Comparison of ENCODE assay signal across 8 mouse cellular contexts in genomic region chr9:77806842-77807668, GRCm38 (mm10). TPM values are rescaled to one million over a fixed set of nuclear protein-coding genes. Genes with fewer than 3 reads are reported as not detected.
A peak's percentile ranks its signal among the peaks of the same experiment; 100 is the strongest.
DNase-seq lines count a peak whose midpoint lies in the region; ATAC-seq lines count a peak whose summit lies in the region.

No protein-coding gene starts in this region.

- peak; percentile 35 for ATAC-seq in heart, embryonic 14.5 days (ENCODE audit: insufficient number of reproducible peaks, insufficient read depth, low FRiP score, low read depth)
- ATAC-seq in liver, embryonic 13.5 days (ENCODE audit: low read depth), result no peak
- ATAC-seq in stomach, embryonic 16.5 days (ENCODE audit: insufficient read depth, low FRiP score), result peak; percentile 79

- DNase-seq in CD4-positive, CD25-positive, alpha-beta regulatory T cell, adult 2 months (ENCODE audit: low read depth, low spot score), result peak; percentile 91
- DNase-seq in fibroblast of lung, adult 2 months (ENCODE audit: low read depth), result peak; percentile 78
- DNase-seq in kidney, postnatal 14 days, result peak; percentile 91
- peak; percentile 57 for DNase-seq in liver, embryonic 13.5 days
- DNase-seq in neural tube, embryonic 10.5 days (ENCODE audit: extremely low spot score, low spot score), result peak; percentile 83

- H3K36me3 ChIP-seq in heart, embryonic 14.5 days (ENCODE audit: control insufficient read depth, insufficient read depth, low read length), result no peaks in the 10 kb centered on the region
- no peaks in the 10 kb centered on the region for H3K36me3 ChIP-seq in liver, embryonic 13.5 days
- H3K36me3 ChIP-seq in stomach, embryonic 16.5 days (ENCODE audit: control insufficient read depth, insufficient read depth, low read length), result no peaks in the 10 kb centered on the region

- H3K4me2 ChIP-seq in heart, embryonic 14.5 days (ENCODE audit: low read length), result peak overlapping the region; percentile 67
- H3K4me2 ChIP-seq in liver, embryonic 13.5 days, result peak overlapping the region; percentile 59
- peak overlapping the region; percentile 77 for H3K4me2 ChIP-seq in stomach, embryonic 16.5 days (ENCODE audit: low read depth, low read length)

- no peaks in the 10 kb centered on the region for H3K9me3 ChIP-seq in heart, embryonic 14.5 days (ENCODE audit: control insufficient read depth, low read length)
- no peaks in the 10 kb centered on the region for H3K9me3 ChIP-seq in liver, embryonic 13.5 days (replicated peaks)
- no peaks in the 10 kb centered on the region for H3K9me3 ChIP-seq in stomach, embryonic 16.5 days (replicated peaks; ENCODE audit: control insufficient read depth, low read length)

- peak overlapping the region; percentile 70 for H3K9ac ChIP-seq in heart, embryonic 14.5 days (ENCODE audit: low read length)
- H3K9ac ChIP-seq in liver, embryonic 13.5 days, result peak overlapping the region; percentile 52; the same call in 1 of the 2 replicates
- H3K9ac ChIP-seq in stomach, embryonic 16.5 days (ENCODE audit: low read length), result peak overlapping the region; percentile 66

- H3K27me3 ChIP-seq in heart, embryonic 14.5 days (ENCODE audit: control insufficient read depth, insufficient read depth, low read length), result no peaks in the 10 kb centered on the region
- no peaks in the 10 kb centered on the region for H3K27me3 ChIP-seq in liver, embryonic 13.5 days
- H3K27me3 ChIP-seq in stomach, embryonic 16.5 days (ENCODE audit: control insufficient read depth, insufficient read depth, low read length), result no peaks in the 10 kb centered on the region

- 0 out of 2 replicates have a peak overlapping the region, but pooled peaks have one; percentile 7 for H3K4me3 ChIP-seq in brown adipose tissue, adult 24 weeks (ENCODE audit: insufficient read depth, low read depth, low read length)
- peak overlapping the region in 1 of 2 experiments; percentile 33; a peak in 2 of 4 replicates for H3K4me3 ChIP-seq in heart, embryonic 14.5 days (ENCODE audit: control insufficient read depth in 1 of 2, insufficient read depth in 1 of 2, low read depth in 1 of 2, low read length in 2 of 2)
- H3K4me3 ChIP-seq in liver, embryonic 13.5 days (replicated peaks), result peak overlapping the region; percentile 41; the same call in 1 of the 2 replicates
- H3K4me3 ChIP-seq in stomach, embryonic 16.5 days (replicated peaks; ENCODE audit: low read length), result peak overlapping the region; percentile 44

- peak overlapping the region; percentile 43; the same call in 1 of the 2 replicates for H3K27ac ChIP-seq in brown adipose tissue, adult 24 weeks (replicated peaks; ENCODE audit: low read depth, low read length)
- peak overlapping the region; percentile 19 to 66; a peak in 3 of 4 replicates for H3K27ac ChIP-seq in heart, embryonic 14.5 days (replicated peaks in 1 of 2; ENCODE audit: control insufficient read depth in 1 of 2, insufficient read depth in 1 of 2, low read depth in 2 of 2, low read length in 2 of 2)
- no peak overlapping the region for H3K27ac ChIP-seq in liver, embryonic 13.5 days
- no peak overlapping the region for H3K27ac ChIP-seq in stomach, embryonic 16.5 days (ENCODE audit: low read length)

- no peaks in the 10 kb centered on the region for H3K4me1 ChIP-seq in brown adipose tissue, adult 24 weeks (ENCODE audit: control insufficient read depth, insufficient read depth, insufficient read length, low read length)
- peaks cover 3 to 11% of the 10 kb centered on the region in 2 experiments; a peak in 3 of 4 replicates for H3K4me1 ChIP-seq in heart, embryonic 14.5 days (ENCODE audit: control insufficient read depth in 2 of 2, insufficient read depth in 2 of 2, low read length in 2 of 2)
- H3K4me1 ChIP-seq in liver, embryonic 13.5 days (replicated peaks), result 0 out of 2 replicates have a peak, but pooled peaks cover 4% of the 10 kb centered on the region
- peaks cover 6% of the 10 kb centered on the region for H3K4me1 ChIP-seq in stomach, embryonic 16.5 days (ENCODE audit: control insufficient read depth, insufficient read depth, low read length)

- 18% methylated on average over 12 of the region's 12 CpGs for WGBS in heart, embryonic 14.5 days
- WGBS in liver, embryonic 13.5 days (ENCODE audit: insufficient replicate concordance), result 21% methylated on average over 12 of the region's 12 CpGs
- 18% methylated on average over 12 of the region's 12 CpGs for WGBS in stomach, embryonic 16.5 days

RNA-seq across cellular contexts. Expression of gene Gclc, which starts 52.7 kb away (rescaled TPM):
- polyA plus RNA-seq in brown adipose tissue, adult 24 weeks (2012; ENCODE audit: insufficient read depth, insufficient read length, missing spikeins), result 11.1 and 11.6 TPM in 2 replicates
- 8.2 and 9.8 TPM in 2 replicates for polyA plus RNA-seq in heart, embryonic 14.5 days (2014; fragmentation: Nextera tagmentation; extraction: Ambion mirVana)
- polyA plus RNA-seq in liver, embryonic 13.5 days (2015; fragmentation: Nextera tagmentation; extraction: Ambion mirVana), result 23.5 and 25.1 TPM in 2 replicates
- 9.8 and 10.9 TPM in 2 replicates for polyA plus RNA-seq in stomach, embryonic 16.5 days (2015; fragmentation: Nextera tagmentation; extraction: Ambion mirVana)

Comparison
In these comparisons a context has a peak if more than half of its experiments do, and no peak if none do; other contexts are left out.
1. H3K27ac ChIP-seq: peak in brown adipose tissue, adult 24 weeks (single experiment) and heart, embryonic 14.5 days (2 of 2); none in liver, embryonic 13.5 days (single experiment) and stomach, embryonic 16.5 days (single experiment).
2. Peak in every context shown above with its lines, with median percentiles within 50 percentile points of each other: DNase-seq, H3K4me2 ChIP-seq and H3K9ac ChIP-seq.